Comparison of ENCODE assay signal across 15 mouse cellular contexts in genomic region chr4:141858501-141858900, GRCm38 (mm10). TPM values are rescaled to one million over a fixed set of nuclear protein-coding genes. Genes with fewer than 3 reads are reported as not detected.
DNase-seq lines count a peak whose midpoint lies in the region; ATAC-seq and TF ChIP-seq lines count a peak whose summit lies in the region.
"Had no signal": no experiment of that assay in that cellular context is flagged by ENCODE, and none has a peak within 500 bp of the region (broad histone marks: within the 10 kb centered on the region; RNA-seq: fewer than 3 reads in every experiment).

No protein-coding gene starts in this region.

- ATAC-seq in midbrain, embryonic 16.5 days: no peak

- DNase-seq in gastrocnemius, adult 2 months: peak; percentile 64
- no peak for DNase-seq in gastrocnemius, postnatal 36 days
- DNase-seq in left cerebral cortex, adult 2 months (ENCODE audit: extremely low spot score in 1 of 2, low spot score in 2 of 2): no peak
- no peak for DNase-seq in left cerebral cortex, postnatal 4 days
- DNase-seq in lung, postnatal 14 days: peak; percentile 42
- no peak for DNase-seq in adrenal gland, postnatal 4 days (ENCODE audit: low spot score in 2 of 2)
- DNase-seq: layer of hippocampus, adult 9-11 months; right cerebral cortex, postnatal 14 days had no signal

- no peak for TF ChIP-seq CTCF in gastrocnemius, adult 2 months (IDR thresholded peaks at IDR 0.05)
- no peak for TF ChIP-seq CTCF in left cerebral cortex, adult 2 months (IDR thresholded peaks at IDR 0.05)

- H3K27me3 ChIP-seq in midbrain, embryonic 16.5 days (ENCODE audit: control insufficient read depth, insufficient read depth, low read depth, low read length): no peaks in the 10 kb centered on the region
- H3K27me3 ChIP-seq: heart, embryonic 13.5 days; limb, embryonic 15.5 days had no signal

- WGBS in midbrain, embryonic 16.5 days: 90% methylated on average over 20 of the region's 20 CpGs

- peak overlapping the region; percentile 64 for H3K27ac ChIP-seq in gastrocnemius, adult 2 months
- H3K27ac ChIP-seq in left cerebral cortex, adult 2 months: peak overlapping the region; percentile 73
- H3K27ac ChIP-seq in brown adipose tissue, adult 24 weeks (replicated peaks; ENCODE audit: low read depth, low read length): 0 out of 2 replicates have a peak overlapping the region, but pooled peaks have one; percentile 3
- no peak overlapping the region for H3K27ac ChIP-seq in midbrain, embryonic 16.5 days (ENCODE audit: low read length)
- H3K27ac ChIP-seq: limb, embryonic 15.5 days had no signal

- H3K4me2 ChIP-seq in midbrain, embryonic 16.5 days (ENCODE audit: low read length): no peak overlapping the region
- H3K4me2 ChIP-seq: heart, embryonic 13.5 days; limb, embryonic 15.5 days had no signal

- H3K9ac ChIP-seq in midbrain, embryonic 16.5 days (ENCODE audit: low read depth, low read length): no peak overlapping the region
- H3K9ac ChIP-seq: heart, embryonic 13.5 days; limb, embryonic 15.5 days had no signal

- H3K36me3 ChIP-seq in midbrain, embryonic 16.5 days (ENCODE audit: control insufficient read depth, insufficient read depth, low read length): peaks cover 3% of the 10 kb centered on the region; the same call in 1 of the 2 replicates

- peak overlapping the region; percentile 63 for H3K4me3 ChIP-seq in gastrocnemius, adult 2 months
- no peak overlapping the region for H3K4me3 ChIP-seq in left cerebral cortex, adult 2 months
- H3K4me3 ChIP-seq in brown adipose tissue, adult 24 weeks (ENCODE audit: insufficient read depth, low read depth, low read length): no peak overlapping the region
- no peak overlapping the region for H3K4me3 ChIP-seq in midbrain, embryonic 16.5 days (ENCODE audit: low read depth, low read length)
- H3K4me3 ChIP-seq: heart, embryonic 13.5 days; limb, embryonic 15.5 days had no signal

- no peaks in the 10 kb centered on the region for H3K4me1 ChIP-seq in brown adipose tissue, adult 24 weeks (ENCODE audit: control insufficient read depth, insufficient read depth, insufficient read length, low read length)
- H3K4me1 ChIP-seq in midbrain, embryonic 16.5 days (ENCODE audit: control insufficient read depth, insufficient read depth, low read length): no peaks in the 10 kb centered on the region

- H3K9me3 ChIP-seq in midbrain, embryonic 16.5 days (replicated peaks; ENCODE audit: control insufficient read depth, low read length, poor library complexity, severe bottlenecking): no peaks in the 10 kb centered on the region
- H3K9me3 ChIP-seq: heart, embryonic 13.5 days; limb, embryonic 15.5 days had no signal

- intact Hi-C loops in gastrocnemius, adult 2 months (cut with DNase I): no loop called here
- intact Hi-C loops in gastrocnemius, postnatal 36 days (cut with DNase I): loop anchor here (1.0 kb wide), 1 partner anchor 97 kb away; no protein-coding TSS in a partner anchor
- intact Hi-C loops in left cerebral cortex, adult 2 months (cut with DNase I): no loop called here
- intact Hi-C loops in left cerebral cortex, postnatal 4 days (cut with DNase I): no loop called here

RNA-seq across cellular contexts. Expression of gene Ctrc, which starts 12.3 kb away (rescaled TPM):
- total RNA-seq in gastrocnemius, adult 2 months (2021): not detected
- total RNA-seq in gastrocnemius, postnatal 36 days (2021): not detected
- total RNA-seq in left cerebral cortex, adult 2 months (2021): not detected
- total RNA-seq in left cerebral cortex, postnatal 4 days (2021): not detected
- not detected in 2 replicates for polyA plus RNA-seq in brown adipose tissue, adult 24 weeks (2012; ENCODE audit: insufficient read depth, insufficient read length, missing spikeins)
- not detected in 2 replicates for polyA plus RNA-seq in midbrain, embryonic 16.5 days (2015; fragmentation: Nextera tagmentation; extraction: Ambion mirVana)
- total RNA-seq in adrenal gland, postnatal 4 days (2021): 10 to 100 TPM in 1 of 2 experiments, not detected in 1; 54.8 TPM
- polyA plus RNA-seq: forebrain, embryonic 11.5 days; heart, embryonic 13.5 days; hindbrain, embryonic 16.5 days; limb, embryonic 15.5 days; neural tube, embryonic 14.5 days had no signal

RNA-seq across cellular contexts. Expression of gene Efhd2, which starts 16.2 kb away (rescaled TPM):
- 1 to 10 TPM; 5.2 to 6.1 TPM for total RNA-seq in gastrocnemius, adult 2 months (2021)
- 1 to 10 TPM; 5.8 to 6.4 TPM for total RNA-seq in gastrocnemius, postnatal 36 days (2021)
- total RNA-seq in left cerebral cortex, adult 2 months (2021): 100 to 1,000 TPM; 271 to 279 TPM
- total RNA-seq in left cerebral cortex, postnatal 4 days (2021): 10 to 100 TPM; 29.5 to 31.8 TPM
- 11.7 and 12.9 TPM in 2 replicates for polyA plus RNA-seq in brown adipose tissue, adult 24 weeks (2012; ENCODE audit: insufficient read depth, insufficient read length, missing spikeins)
- polyA plus RNA-seq in midbrain, embryonic 16.5 days (2015; fragmentation: Nextera tagmentation; extraction: Ambion mirVana): 56.6 and 67.4 TPM in 2 replicates
- 10 to 100 TPM; 36.3 to 37.1 TPM for total RNA-seq in adrenal gland, postnatal 4 days (2021)

RNA-seq across cellular contexts. Expression of gene Cela2a, which starts 32.5 kb away (rescaled TPM):
- total RNA-seq in gastrocnemius, adult 2 months (2021): not detected
- total RNA-seq in gastrocnemius, postnatal 36 days (2021): not detected
- total RNA-seq in left cerebral cortex, adult 2 months (2021): not detected
- total RNA-seq in left cerebral cortex, postnatal 4 days (2021): not detected
- polyA plus RNA-seq in brown adipose tissue, adult 24 weeks (2012; ENCODE audit: insufficient read depth, insufficient read length, missing spikeins): not detected in 2 replicates
- polyA plus RNA-seq in midbrain, embryonic 16.5 days (2015; fragmentation: Nextera tagmentation; extraction: Ambion mirVana): 0.40 TPM in 1 of 2 replicates, not detected in the other
- total RNA-seq in adrenal gland, postnatal 4 days (2021): 1,000 to 10,000 TPM in 1 of 2 experiments, under 1 TPM in 1; 0.56 to 1,571 TPM
- polyA plus RNA-seq: forebrain, embryonic 11.5 days; heart, embryonic 13.5 days; hindbrain, embryonic 16.5 days; limb, embryonic 15.5 days; neural tube, embryonic 14.5 days had no signal

Comparison
In these comparisons a context has a peak if more than half of its experiments do, and no peak if none do; other contexts are left out.
1. DNase-seq: peak in gastrocnemius, adult 2 months (single experiment) and lung, postnatal 14 days (single experiment); none in gastrocnemius, postnatal 36 days (0 of 2), left cerebral cortex, adult 2 months (0 of 2), left cerebral cortex, postnatal 4 days (single experiment) and adrenal gland, postnatal 4 days (0 of 2).
2. RNA of gene Efhd2, which starts 16.2 kb away (total RNA-seq): 271 to 279 TPM in left cerebral cortex, adult 2 months; 36.3 to 37.1 TPM in adrenal gland, postnatal 4 days, 29.5 to 31.8 TPM in left cerebral cortex, postnatal 4 days, 5.8 to 6.4 TPM in gastrocnemius, postnatal 36 days and 5.2 to 6.1 TPM in gastrocnemius, adult 2 months; every median in the first group is over 4 times any median in the second.